Mouse (Mus musculus): ENCODE data around the gene Ly86.
A peak's percentile ranks its signal among the peaks of the same experiment; 100 is the strongest.

Gene Ly86

DNA sequence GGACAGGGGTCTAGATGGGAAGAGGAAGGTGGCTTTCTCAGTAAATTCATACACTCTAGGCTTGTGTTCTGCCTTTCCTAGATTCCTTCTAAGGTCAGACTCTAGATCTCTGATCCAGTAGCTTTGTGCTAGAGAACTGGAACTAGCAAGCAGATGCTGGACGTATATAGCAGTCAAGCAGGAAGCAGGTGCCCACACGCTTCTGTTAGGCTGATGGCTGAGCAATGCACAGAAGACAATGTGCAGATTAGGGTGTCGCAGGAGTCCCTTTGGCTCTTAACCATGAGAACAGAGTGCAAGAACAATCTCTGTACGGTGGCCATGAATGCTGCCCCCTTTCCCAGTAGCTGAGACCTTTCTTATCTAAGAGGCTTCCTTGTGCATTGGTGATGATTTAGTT lies 9.4 kb downstream of the Ly86 start:
- DNase-seq: no peak

- DNase-seq: peak; percentile 93
Measured at GRCm38 (mm10) chr13:37355642-37356331, 10.8 kb downstream of the Ly86 start.

- no peak for DNase-seq
Measured at GRCm38 (mm10) chr13:37356549-37356948, 11.5 kb downstream of the Ly86 start.

GRCm38 (mm10) chr13:37358112-37358511 lies 13.1 kb downstream of the Ly86 start:
- no peak for DNase-seq

DNA sequence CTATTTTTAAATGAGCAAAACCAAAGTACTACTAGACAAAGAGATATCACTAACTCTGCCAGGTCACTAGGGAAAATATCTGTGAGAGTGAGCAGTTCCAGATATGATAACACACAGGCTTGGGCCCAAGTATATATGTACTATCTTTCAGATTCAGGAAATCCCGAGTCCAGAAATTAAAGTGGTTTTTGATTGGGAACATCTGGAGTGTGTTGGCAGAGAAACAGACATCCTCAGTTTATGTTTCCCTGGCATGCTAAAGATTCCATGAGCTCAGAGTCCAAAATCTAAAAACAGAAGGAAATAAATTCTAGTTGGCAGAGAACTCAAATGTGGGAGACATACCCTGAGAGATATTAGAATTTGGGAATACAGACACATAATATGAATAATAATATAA lies 16.2 kb downstream of the Ly86 start:
- DNase-seq: no peak

DNA sequence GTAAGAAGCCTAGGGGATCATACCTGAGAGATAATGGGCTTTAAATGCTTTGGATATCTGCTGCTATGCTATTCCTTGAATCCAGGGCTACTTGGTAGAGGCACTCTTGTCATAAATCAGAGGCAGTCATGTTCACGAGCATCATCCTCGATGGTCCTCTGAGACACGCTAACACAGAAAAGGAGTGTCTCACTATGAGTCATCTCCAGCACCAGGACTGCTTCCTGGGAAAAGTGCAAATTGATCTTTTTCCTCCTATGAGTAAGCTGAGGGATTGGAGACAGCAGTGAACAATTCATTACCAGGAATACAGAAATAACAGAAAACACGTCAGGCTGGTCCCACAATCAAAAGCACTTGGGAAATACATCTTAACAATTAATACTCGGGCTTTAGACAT lies 19.3 kb downstream of the Ly86 start:
- DNase-seq: no peak

- peak; percentile 68 for DNase-seq
Measured at GRCm38 (mm10) chr13:37376411-37376810, 31.4 kb downstream of the Ly86 start.

- DNase-seq: peak; percentile 91
Measured at GRCm38 (mm10) chr13:37388222-37389202, 43.5 kb downstream of the Ly86 start.

DNA sequence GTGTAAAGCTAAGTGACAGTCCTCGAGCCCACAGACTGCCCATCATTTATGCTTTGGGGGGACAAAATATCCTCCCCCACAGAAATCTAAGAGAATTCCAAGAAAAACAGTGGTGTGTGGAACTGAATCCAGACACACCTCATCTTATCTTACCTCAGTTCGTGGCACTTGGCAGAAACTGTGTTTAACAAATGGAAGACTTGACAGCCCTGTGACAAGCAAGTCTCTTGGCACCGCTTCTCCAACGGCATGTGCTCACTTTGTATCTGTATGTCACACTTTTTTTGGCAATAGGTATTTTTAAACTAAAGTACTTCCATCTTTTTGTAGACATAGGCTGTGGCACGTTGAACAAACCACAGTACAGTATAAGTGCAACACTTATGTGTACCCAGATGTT lies 44.3 kb downstream of the Ly86 start:
- peak; percentile 93 for DNase-seq

DNA sequence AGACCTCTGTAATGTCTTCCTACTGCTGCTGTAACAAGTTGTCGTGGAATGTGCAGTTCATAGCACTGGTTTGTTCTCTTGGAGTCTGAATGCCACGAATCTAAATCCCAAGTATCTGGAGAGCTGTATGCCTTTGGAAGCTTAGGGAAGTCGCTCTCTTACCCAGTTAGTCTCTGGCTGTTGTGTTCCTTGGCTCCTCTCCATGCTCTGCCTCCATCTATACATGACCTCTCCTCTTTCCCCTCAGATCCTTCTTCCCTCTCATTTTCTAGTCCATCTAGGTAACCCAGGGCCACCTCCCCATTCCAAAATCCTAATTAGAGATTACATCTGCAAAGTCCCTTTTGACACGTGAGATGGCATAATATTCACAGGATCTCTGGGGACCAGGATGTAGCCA lies 53.8 kb downstream of the Ly86 start:
- peak; percentile 11 for DNase-seq

DNA sequence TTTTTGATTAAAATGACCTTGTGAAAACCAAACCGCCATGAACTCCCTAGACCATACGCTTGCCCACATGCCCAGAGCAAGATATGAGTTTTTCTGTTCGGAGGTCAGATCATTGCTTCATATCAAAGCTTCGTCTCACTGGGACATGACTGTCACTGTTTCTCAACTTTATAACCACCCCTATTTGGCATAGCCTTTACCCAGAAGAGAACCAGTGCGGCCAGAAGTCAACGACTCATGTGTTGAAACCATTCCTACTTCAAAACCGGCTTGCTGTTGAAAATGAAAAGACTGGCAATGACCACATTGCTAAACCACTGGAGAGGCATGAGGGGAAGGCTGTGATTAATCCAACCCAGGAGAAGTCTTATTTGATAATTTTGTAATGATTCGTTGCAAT lies 54.3 kb downstream of the Ly86 start:
- peak; percentile 60 for DNase-seq

GRCm38 (mm10) chr13:37402421-37402820 lies 57.4 kb downstream of the Ly86 start:
- DNase-seq: peak; percentile 31

GRCm38 (mm10) chr13:37403708-37404107 lies 58.7 kb downstream of the Ly86 start:
- DNase-seq: no peak

DNA sequence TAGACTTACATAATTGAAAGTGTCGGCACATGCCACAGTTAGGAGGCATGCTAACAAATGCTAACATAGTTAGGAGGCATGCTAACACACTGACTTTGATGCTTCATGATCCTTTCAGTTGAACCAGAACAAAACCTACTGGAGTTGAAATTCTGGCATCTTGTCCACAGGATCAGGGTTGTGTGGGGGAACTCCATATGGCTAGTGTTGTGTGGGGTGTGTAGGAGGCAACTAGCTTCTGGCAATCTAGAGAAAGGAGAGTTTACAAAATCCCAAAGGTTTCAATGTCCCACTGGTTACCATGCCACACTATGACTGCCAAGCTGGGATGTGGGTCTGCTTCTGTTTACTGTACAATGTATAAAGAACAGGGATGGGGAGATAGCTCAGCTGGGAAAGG lies 70.7 kb downstream of the Ly86 start:
- peak; percentile 77 for DNase-seq

- DNase-seq: peak; percentile 89
Measured at GRCm38 (mm10) chr13:37423416-37423815, 78.4 kb downstream of the Ly86 start.

GRCm38 (mm10) chr13:37424904-37425303 lies 79.9 kb downstream of the Ly86 start:
- DNase-seq: peak; percentile 78

GRCm38 (mm10) chr13:37425406-37425805 lies 80.4 kb downstream of the Ly86 start:
- DNase-seq: peak; percentile 69

DNA sequence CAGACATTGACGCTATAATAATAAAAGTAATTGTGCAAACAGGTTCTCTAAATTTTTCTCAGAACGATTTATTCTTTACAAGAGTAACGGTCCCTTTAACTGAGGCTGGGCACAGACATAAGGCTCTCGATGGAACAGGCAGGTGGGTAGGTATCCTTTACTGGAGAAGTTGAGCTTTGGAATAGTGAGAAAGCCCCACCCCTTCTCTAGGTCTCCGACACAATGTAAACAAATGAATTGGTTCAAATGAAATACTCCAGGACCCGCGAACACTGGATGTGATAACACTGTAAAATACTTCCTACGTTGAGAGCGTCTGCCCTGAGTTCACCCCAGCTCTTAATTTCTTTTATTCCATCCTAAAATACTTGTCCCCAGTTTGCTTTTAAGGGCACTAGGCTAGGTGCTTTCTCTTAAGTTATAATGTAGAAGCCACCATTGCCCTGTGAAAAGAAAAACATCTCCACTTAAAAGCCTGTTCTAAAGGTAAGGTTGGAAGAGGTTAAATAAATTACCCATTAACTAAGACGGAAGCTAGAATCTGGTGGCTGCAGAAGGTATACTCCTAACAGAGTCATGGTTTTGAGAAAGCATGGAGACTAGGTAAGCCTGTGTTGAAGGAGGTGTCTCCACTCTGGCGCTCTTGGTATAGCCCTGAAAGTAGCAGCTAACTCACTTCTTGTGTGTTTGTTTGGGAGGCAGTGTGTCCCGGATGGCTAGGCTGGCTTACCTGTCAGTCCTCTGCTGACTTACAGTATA lies 81.7 kb downstream of the Ly86 start:
- DNase-seq: peak; percentile 27

- peak; percentile 42 for DNase-seq
Measured at GRCm38 (mm10) chr13:37428496-37428895, 83.5 kb downstream of the Ly86 start.

GRCm38 (mm10) chr13:37429661-37430271 lies 84.8 kb downstream of the Ly86 start:
- peak; percentile 72 for DNase-seq

- no peak for DNase-seq
Measured at GRCm38 (mm10) chr13:37431707-37432106, 86.7 kb downstream of the Ly86 start.

DNA sequence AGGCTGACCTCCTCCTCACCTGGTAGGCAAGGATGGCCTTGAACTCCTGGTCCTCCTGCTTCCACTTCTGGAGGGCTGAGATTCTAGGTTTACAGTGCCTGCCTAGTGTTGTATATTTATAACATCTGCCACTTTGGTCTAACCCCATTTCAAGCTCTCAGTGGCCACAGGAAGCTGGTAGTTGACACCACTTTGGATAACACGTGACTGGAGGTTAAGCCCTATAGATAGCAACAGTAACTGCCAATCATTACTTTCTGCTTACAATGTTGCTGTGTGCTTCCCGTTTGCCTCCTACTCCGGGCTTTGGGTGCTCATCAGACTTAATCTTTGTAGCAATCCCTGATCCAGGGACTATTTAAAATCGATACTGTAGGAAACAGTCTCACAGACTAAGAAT lies 87.6 kb downstream of the Ly86 start:
- DNase-seq: peak; percentile 86

DNA sequence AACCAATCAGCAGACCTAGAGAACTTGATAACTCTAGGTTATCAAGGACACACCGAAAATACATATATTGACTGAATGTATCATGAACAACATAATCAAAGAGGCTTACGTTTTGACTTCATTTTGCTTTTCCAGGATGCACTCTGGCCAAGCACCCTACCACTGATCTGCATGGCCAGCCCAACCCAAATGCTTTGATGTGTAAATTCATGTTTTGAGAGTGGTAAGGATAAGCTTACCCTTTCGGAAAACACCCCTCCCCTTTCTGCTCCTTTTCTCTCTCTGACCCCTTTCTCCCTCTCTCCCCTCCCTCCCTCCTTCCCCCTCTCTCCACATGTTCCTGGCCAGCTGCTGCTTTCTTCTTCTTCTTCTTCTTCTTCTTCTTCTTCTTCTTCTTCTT lies 88.1 kb downstream of the Ly86 start:
- DNase-seq: no peak

All from heart, adult 11 months (tissue).